Mouse (Mus musculus) limb, embryonic 13.5 days (tissue): Measurements from ENCODE around the gene Ttll5. TPM values are rescaled to one million over a fixed set of nuclear protein-coding genes. Genes with fewer than 3 reads are reported as not detected.

ENCODE experiments used
- ATAC-seq: fragments of 200-750 bp; cut with Nextera tagmentation; 2 replicates; pipeline ENCODE4 v1.8.0; 2017; ENCODE audit warnings: low read depth, moderate number of reproducible peaks, moderate TSS enrichment; ENCODE audit not compliant: low FRiP score
- H3K27ac ChIP-seq: fragments of 300-500 bp; sonication (generic); 2 replicates; pipeline ENCODE4 v1.5.1; 2015; ENCODE audit warnings: inconsistent platforms, mild to moderate bottlenecking, moderate library complexity
- H3K27me3 ChIP-seq: fragments of 300-500 bp; sonication (generic); 2 replicates; pipeline ENCODE4 v1.6.1; 2015; ENCODE audit warnings: mild to moderate bottlenecking, inconsistent platforms
- H3K36me3 ChIP-seq: fragments of 300-500 bp; sonication (generic); 2 replicates; pipeline ENCODE4 v1.6.1; 2015; ENCODE audit warnings: inconsistent platforms, mild to moderate bottlenecking, moderate library complexity
- H3K4me1 ChIP-seq: fragments of 300-500 bp; sonication (generic); 2 replicates; pipeline ENCODE4 v1.6.1; 2015; ENCODE audit warnings: inconsistent platforms
- H3K4me2 ChIP-seq: fragments of 300-500 bp; sonication (generic); replicated peaks from 2 replicates; pipeline ENCODE4 v1.6.1; 2015; ENCODE audit warnings: inconsistent platforms, mild to moderate bottlenecking, moderate library complexity
- H3K4me3 ChIP-seq: fragments of 300-500 bp; sonication (generic); 2 replicates; pipeline ENCODE4 v1.5.1; 2015; ENCODE audit warnings: moderate library complexity, mild to moderate bottlenecking, inconsistent platforms
- H3K9ac ChIP-seq: fragments of 300-500 bp; sonication (generic); 2 replicates; pipeline ENCODE4 v1.6.1; 2015; ENCODE audit warnings: mild to moderate bottlenecking, inconsistent platforms
- H3K9me3 ChIP-seq: fragments of 300-500 bp; sonication (generic); 2 replicates; pipeline ENCODE4 v1.6.1; 2016; ENCODE audit warnings: inconsistent platforms
- WGBS: fragments of 180-500 bp; shearing (Covaris S2); methylation state at CpG from one replicate; pipeline ENCODE4 v1.1.7; 2015; 5-methylcytosine and 5-hydroxymethylcytosine counted together
- polyA plus RNA-seq: library from polyadenylated mRNA; unstranded; fragments of >200 nt; fragmentation: Nextera tagmentation; extraction: Ambion mirVana; gene quantifications from 2 replicates; pipeline ENCODE4 v1.2.1, GENCODE M21; 2015

Gene Ttll5
- polyA plus RNA-seq, 1 experiment from 2014 or later: 13.8 TPM

- peaks cover 13% of the 10 kb centered on the region for H3K36me3 ChIP-seq
- peaks cover 18% of the 10 kb centered on the region for H3K4me1 ChIP-seq
- H3K4me2 ChIP-seq: no peak overlapping the region
- no peak overlapping the region for H3K9ac ChIP-seq
- no peaks in the 10 kb centered on the region for H3K9me3 ChIP-seq
- no peak for ATAC-seq
- no peaks in the 10 kb centered on the region for H3K27me3 ChIP-seq
- no peak overlapping the region for H3K27ac ChIP-seq
- WGBS: 91% methylated on average over 4 of the region's 4 CpGs
- H3K4me3 ChIP-seq: no peak overlapping the region
Measured at GRCm38 (mm10) chr12:86095806-86096205, 271.3 kb downstream of the Ttll5 start.

- Histone ChIP-seq H3K9me3 (no peaks in the 10 kb centered on the region), H3K4me2 (no peak overlapping the region), H3K27me3 (no peaks in the 10 kb centered on the region), H3K4me3 (no peak overlapping the region), H3K27ac (no peak overlapping the region), H3K36me3 (peaks cover 6% of the 10 kb centered on the region; the same call in 1 of the 2 replicates), H3K9ac (no peak overlapping the region), H3K4me1 (peaks cover 25% of the 10 kb centered on the region)
- no peak for ATAC-seq
- WGBS: 77% methylated on average over 11 of the region's 11 CpGs
Measured at GRCm38 (mm10) chr12:86097781-86098180, 273.3 kb downstream of the Ttll5 start.

GRCm38 (mm10) chr12:86100711-86101110 is 276.3 kb downstream of the Ttll5 start:
- Histone ChIP-seq H3K4me3 (no peak overlapping the region), H3K4me1 (peaks cover 42% of the 10 kb centered on the region), H3K9ac (no peak overlapping the region), H3K27ac (peak overlapping the region; percentile 22; the same call in 1 of the 2 replicates), H3K9me3 (no peaks in the 10 kb centered on the region), H3K27me3 (no peaks in the 10 kb centered on the region), H3K36me3 (peaks cover 6% of the 10 kb centered on the region; the same call in 1 of the 2 replicates), H3K4me2 (no peak overlapping the region)
- no peak for ATAC-seq
- 47% methylated on average over 3 of the region's 3 CpGs for WGBS

GRCm38 (mm10) chr12:86102686-86103085 is 278.2 kb downstream of the Ttll5 start:
- H3K4me2 ChIP-seq: no peak overlapping the region
- H3K4me3 ChIP-seq: no peak overlapping the region
- H3K4me1 ChIP-seq: peaks cover 42% of the 10 kb centered on the region
- no peaks in the 10 kb centered on the region for H3K36me3 ChIP-seq
- H3K9me3 ChIP-seq: no peaks in the 10 kb centered on the region
- 69% methylated on average over 8 of the region's 8 CpGs for WGBS
- no peaks in the 10 kb centered on the region for H3K27me3 ChIP-seq
- ATAC-seq: peak; percentile 49
- peak overlapping the region; percentile 65; the same call in 1 of the 2 replicates for H3K27ac ChIP-seq
- no peak overlapping the region for H3K9ac ChIP-seq

- H3K9me3 ChIP-seq: no peaks in the 10 kb centered on the region
- H3K4me3 ChIP-seq: no peak overlapping the region
- no peak overlapping the region for H3K4me2 ChIP-seq
- ATAC-seq: no peak
- peaks cover 1% of the 10 kb centered on the region; the same call in 1 of the 2 replicates for H3K36me3 ChIP-seq
- peaks cover 42% of the 10 kb centered on the region for H3K4me1 ChIP-seq
- H3K27ac ChIP-seq: no peak overlapping the region
- 86% methylated on average over 11 of the region's 11 CpGs for WGBS
- no peak overlapping the region for H3K9ac ChIP-seq
- no peaks in the 10 kb centered on the region for H3K27me3 ChIP-seq
Measured at GRCm38 (mm10) chr12:86103391-86103790, 278.9 kb downstream of the Ttll5 start.

GRCm38 (mm10) chr12:86103852-86104251 is 279.4 kb downstream of the Ttll5 start:
- Histone ChIP-seq H3K4me3 (no peak overlapping the region), H3K27ac (no peak overlapping the region; the same call in 1 of the 2 replicates), H3K36me3 (peaks cover 4% of the 10 kb centered on the region; the same call in 1 of the 2 replicates), H3K9ac (no peak overlapping the region), H3K4me1 (peaks cover 42% of the 10 kb centered on the region), H3K4me2 (no peak overlapping the region), H3K27me3 (no peaks in the 10 kb centered on the region), H3K9me3 (no peaks in the 10 kb centered on the region)
- no peak for ATAC-seq
- 63% methylated on average over 8 of the region's 8 CpGs for WGBS

- no peaks in the 10 kb centered on the region for H3K9me3 ChIP-seq
- H3K27me3 ChIP-seq: no peaks in the 10 kb centered on the region
- no peak overlapping the region for H3K4me3 ChIP-seq
- no peak overlapping the region for H3K27ac ChIP-seq
- H3K36me3 ChIP-seq: peaks cover 4% of the 10 kb centered on the region; the same call in 1 of the 2 replicates
- H3K4me1 ChIP-seq: peaks cover 42% of the 10 kb centered on the region
- 81% methylated on average over 11 of the region's 11 CpGs for WGBS
- H3K9ac ChIP-seq: no peak overlapping the region
- ATAC-seq: peak; percentile 32; the same call in 1 of the 2 replicates
- no peak overlapping the region for H3K4me2 ChIP-seq
Measured at GRCm38 (mm10) chr12:86104297-86104696, 279.8 kb downstream of the Ttll5 start.

GRCm38 (mm10) chr12:86105546-86105945 is 281.1 kb downstream of the Ttll5 start:
- H3K9me3 ChIP-seq: no peaks in the 10 kb centered on the region
- peaks cover 4% of the 10 kb centered on the region; the same call in 1 of the 2 replicates for H3K36me3 ChIP-seq
- no peak overlapping the region for H3K9ac ChIP-seq
- no peak for ATAC-seq
- 79% methylated on average over 10 of the region's 10 CpGs for WGBS
- H3K4me2 ChIP-seq: no peak overlapping the region
- H3K27ac ChIP-seq: no peak overlapping the region
- H3K27me3 ChIP-seq: no peaks in the 10 kb centered on the region
- no peak overlapping the region for H3K4me3 ChIP-seq
- peaks cover 39% of the 10 kb centered on the region for H3K4me1 ChIP-seq

GRCm38 (mm10) chr12:86106086-86106485 is 281.6 kb downstream of the Ttll5 start:
- Histone ChIP-seq H3K27me3 (no peaks in the 10 kb centered on the region), H3K4me2 (no peak overlapping the region), H3K36me3 (peaks cover 4% of the 10 kb centered on the region; the same call in 1 of the 2 replicates), H3K9ac (no peak overlapping the region), H3K27ac (no peak overlapping the region), H3K4me3 (no peak overlapping the region), H3K4me1 (peaks cover 34% of the 10 kb centered on the region), H3K9me3 (no peaks in the 10 kb centered on the region)
- 88% methylated on average over 9 of the region's 9 CpGs for WGBS
- no peak for ATAC-seq

GRCm38 (mm10) chr12:86107645-86108044 is 283.2 kb downstream of the Ttll5 start:
- Histone ChIP-seq H3K36me3 (peaks cover 11% of the 10 kb centered on the region; the same call in 1 of the 2 replicates), H3K27me3 (no peaks in the 10 kb centered on the region), H3K4me2 (no peak overlapping the region), H3K27ac (no peak overlapping the region), H3K9ac (no peak overlapping the region), H3K9me3 (no peaks in the 10 kb centered on the region), H3K4me3 (no peak overlapping the region), H3K4me1 (peaks cover 18% of the 10 kb centered on the region)
- 69% methylated on average over 7 of the region's 7 CpGs for WGBS
- ATAC-seq: no peak

GRCm38 (mm10) chr12:86109531-86109930 is 285.1 kb downstream of the Ttll5 start:
- no peaks in the 10 kb centered on the region for H3K27me3 ChIP-seq
- no peaks in the 10 kb centered on the region for H3K9me3 ChIP-seq
- 81% methylated on average over 4 of the region's 4 CpGs for WGBS
- H3K9ac ChIP-seq: no peak overlapping the region
- peaks cover under 1% of the 10 kb centered on the region for H3K4me1 ChIP-seq
- peaks cover 14% of the 10 kb centered on the region for H3K36me3 ChIP-seq
- no peak overlapping the region for H3K4me3 ChIP-seq
- ATAC-seq: no peak
- H3K4me2 ChIP-seq: no peak overlapping the region
- H3K27ac ChIP-seq: no peak overlapping the region

GRCm38 (mm10) chr12:86110637-86111036 is 286.2 kb downstream of the Ttll5 start:
- no peak overlapping the region for H3K27ac ChIP-seq
- H3K9me3 ChIP-seq: no peaks in the 10 kb centered on the region
- H3K4me2 ChIP-seq: no peak overlapping the region
- no peaks in the 10 kb centered on the region for H3K27me3 ChIP-seq
- H3K9ac ChIP-seq: no peak overlapping the region
- H3K4me1 ChIP-seq: no peaks in the 10 kb centered on the region
- H3K4me3 ChIP-seq: no peak overlapping the region
- peaks cover 14% of the 10 kb centered on the region for H3K36me3 ChIP-seq
- 95% methylated on average over 2 of the region's 2 CpGs for WGBS
- ATAC-seq: no peak
